20 mouse cellular contexts compared by ENCODE assay signal in the genomic region with DNA sequence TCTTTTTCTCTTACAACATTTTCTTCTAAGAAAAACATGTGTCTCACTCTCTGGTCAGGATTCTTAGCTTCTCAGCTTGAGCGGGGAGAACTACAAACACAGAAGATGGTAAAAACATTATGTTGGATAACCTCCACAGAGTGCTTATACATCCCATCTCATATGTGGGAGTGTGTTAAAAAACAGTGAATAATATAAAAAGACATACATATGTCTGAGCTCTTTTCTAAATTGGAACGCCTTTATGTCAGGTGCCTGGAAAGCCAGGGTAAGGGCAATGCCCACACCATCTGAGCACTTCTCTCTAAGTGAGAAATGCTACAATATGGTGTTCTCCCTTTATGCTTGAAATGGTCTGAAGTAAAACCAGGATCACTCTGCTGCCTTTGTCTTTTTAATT.
"Had no signal": no experiment of that assay in that cellular context is flagged by ENCODE, and none has a peak within 500 bp of the region (broad histone marks: within the 10 kb centered on the region; RNA-seq: fewer than 3 reads in every experiment).

No protein-coding gene starts in this region.

- H3K4me3 ChIP-seq: layer of hippocampus, adult 2 months; limb, embryonic 12.5 days; liver, embryonic 13.5 days; lung, embryonic 15.5 days; megakaryocyte, embryonic 14.5 days; midbrain, embryonic 15.5 days; neural tube, embryonic 12.5 days had no signal

- H3K4me1 ChIP-seq: limb, embryonic 12.5 days; liver, embryonic 13.5 days; lung, embryonic 15.5 days; megakaryocyte, embryonic 14.5 days; midbrain, embryonic 15.5 days; neural tube, embryonic 12.5 days had no signal

- H3K36me3 ChIP-seq: limb, embryonic 12.5 days; liver, embryonic 13.5 days; lung, embryonic 15.5 days; midbrain, embryonic 15.5 days; neural tube, embryonic 12.5 days had no signal

- H3K9ac ChIP-seq: limb, embryonic 12.5 days; liver, embryonic 13.5 days; liver, postnatal 0 days; lung, embryonic 15.5 days; midbrain, embryonic 15.5 days; neural tube, embryonic 12.5 days had no signal

- H3K4me2 ChIP-seq: limb, embryonic 12.5 days; liver, embryonic 13.5 days; lung, embryonic 15.5 days; midbrain, embryonic 11.5 days; midbrain, embryonic 15.5 days; neural tube, embryonic 12.5 days had no signal

- H3K9me3 ChIP-seq: limb, embryonic 12.5 days; liver, embryonic 13.5 days; lung, embryonic 15.5 days; megakaryocyte, embryonic 14.5 days; midbrain, embryonic 15.5 days; neural tube, embryonic 12.5 days had no signal

- ATAC-seq: liver, postnatal 0 days; midbrain, embryonic 15.5 days had no signal

- DNase-seq: kidney, adult 11 months; kidney, adult 9 months; kidney, postnatal 4 days; liver; liver, embryonic 13.5 days; liver, postnatal 0 days; lung, postnatal 14 days; right cerebral cortex, postnatal 14 days; thymus, adult 18-20 months; thymus, postnatal 14 days had no signal

- H3K27ac ChIP-seq: kidney, postnatal 0 days; layer of hippocampus, adult 2 months; limb, embryonic 12.5 days; liver, embryonic 13.5 days; lung, embryonic 15.5 days; macrophage; midbrain, embryonic 15.5 days; neural tube, embryonic 12.5 days; stomach, postnatal 0 days had no signal

- H3K27me3 ChIP-seq: limb, embryonic 12.5 days; liver, embryonic 13.5 days; lung, embryonic 15.5 days; megakaryocyte, embryonic 14.5 days; midbrain, embryonic 15.5 days; neural tube, embryonic 12.5 days had no signal
